In the genomic region with DNA sequence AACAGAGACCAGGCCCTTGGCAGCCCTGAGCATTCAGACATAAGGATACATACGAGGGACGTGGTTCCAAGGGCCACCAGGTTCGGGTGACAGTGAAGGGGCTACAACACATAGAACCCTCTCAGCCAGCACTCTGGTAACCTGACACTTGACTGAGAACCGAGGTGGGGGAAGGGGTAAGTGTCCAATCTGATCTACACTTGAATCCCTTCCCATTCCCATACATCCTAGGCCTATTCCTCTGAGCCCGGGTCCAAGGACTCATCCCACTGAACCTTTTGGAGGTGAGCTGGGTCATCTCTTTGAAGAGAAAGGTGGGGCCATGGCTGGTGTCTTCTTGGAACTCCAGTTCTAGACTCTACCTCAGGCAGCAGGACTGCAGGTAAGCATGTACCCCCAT, we compare ENCODE assay signal across 8 mouse cellular contexts. TPM values are rescaled to one million over a fixed set of nuclear protein-coding genes. Genes with fewer than 3 reads are reported as not detected.
A peak's percentile ranks its signal among the peaks of the same experiment; 100 is the strongest.
DNase-seq lines count a peak whose midpoint lies in the region; ATAC-seq and TF ChIP-seq lines count a peak whose summit lies in the region.
"Had no signal": no experiment of that assay in that cellular context is flagged by ENCODE, and none has a peak within 500 bp of the region (broad histone marks: within the 10 kb centered on the region; RNA-seq: fewer than 3 reads in every experiment).

No protein-coding gene starts in this region.

- no peaks in the 10 kb centered on the region for H3K9me3 ChIP-seq in kidney, postnatal 0 days (replicated peaks; ENCODE audit: low read length)
- H3K9me3 ChIP-seq in embryonic facial prominence, embryonic 12.5 days = no peaks in the 10 kb centered on the region
- H3K9me3 ChIP-seq in hindbrain, embryonic 15.5 days = no peaks in the 10 kb centered on the region
- no peaks in the 10 kb centered on the region for H3K9me3 ChIP-seq in neural tube, embryonic 12.5 days

- H3K4me3 ChIP-seq in kidney, postnatal 0 days (replicated peaks; ENCODE audit: low read depth, low read length) = 0 out of 2 replicates have a peak overlapping the region, but pooled peaks have one; percentile 24
- H3K4me3 ChIP-seq in embryonic facial prominence, embryonic 12.5 days = peak overlapping the region; percentile 31; the same call in 1 of the 2 replicates
- H3K4me3 ChIP-seq in hindbrain, embryonic 15.5 days = peak overlapping the region; percentile 43
- H3K4me3 ChIP-seq in neural tube, embryonic 12.5 days = 0 out of 2 replicates have a peak overlapping the region, but pooled peaks have one; percentile 39

- no peak for TF ChIP-seq CTCF in kidney, postnatal 0 days (IDR thresholded peaks at IDR 0.05; ENCODE audit: low read depth)

- H3K27me3 ChIP-seq in kidney, postnatal 0 days (ENCODE audit: insufficient read depth, low read length) = peaks cover 20% of the 10 kb centered on the region
- peaks cover 48% of the 10 kb centered on the region for H3K27me3 ChIP-seq in embryonic facial prominence, embryonic 12.5 days
- H3K27me3 ChIP-seq in hindbrain, embryonic 15.5 days = peaks cover 56% of the 10 kb centered on the region
- H3K27me3 ChIP-seq in neural tube, embryonic 12.5 days (replicated peaks) = peaks cover 35% of the 10 kb centered on the region

- no peaks in the 10 kb centered on the region for H3K36me3 ChIP-seq in kidney, postnatal 0 days (ENCODE audit: insufficient read depth, low read length)
- H3K36me3 ChIP-seq in embryonic facial prominence, embryonic 12.5 days = no peaks in the 10 kb centered on the region
- no peaks in the 10 kb centered on the region for H3K36me3 ChIP-seq in hindbrain, embryonic 15.5 days
- H3K36me3 ChIP-seq in neural tube, embryonic 12.5 days = no peaks in the 10 kb centered on the region

- H3K9ac ChIP-seq in kidney, postnatal 0 days (ENCODE audit: low read depth, low read length) = no peak overlapping the region
- H3K9ac ChIP-seq in embryonic facial prominence, embryonic 12.5 days = no peak overlapping the region
- H3K9ac ChIP-seq in hindbrain, embryonic 15.5 days = no peak overlapping the region
- no peak overlapping the region for H3K9ac ChIP-seq in neural tube, embryonic 12.5 days

- no peak overlapping the region for H3K4me2 ChIP-seq in kidney, postnatal 0 days (ENCODE audit: low read length)
- H3K4me2 ChIP-seq in embryonic facial prominence, embryonic 12.5 days (replicated peaks) = peak overlapping the region; percentile 63; the same call in 1 of the 2 replicates
- peak overlapping the region; percentile 96 for H3K4me2 ChIP-seq in hindbrain, embryonic 15.5 days
- H3K4me2 ChIP-seq in neural tube, embryonic 12.5 days (replicated peaks) = peak overlapping the region; percentile 78

- no peak for ATAC-seq in kidney, postnatal 0 days (replicated peaks; ENCODE audit: low FRiP score, low read depth)
- no peak for ATAC-seq in embryonic facial prominence, embryonic 12.5 days (ENCODE audit: insufficient number of reproducible peaks, insufficient read depth, low FRiP score, low TSS enrichment)
- no peak for ATAC-seq in hindbrain, embryonic 15.5 days (ENCODE audit: low FRiP score, low read depth)
- ATAC-seq in neural tube, embryonic 12.5 days (ENCODE audit: low FRiP score, low read depth) = no peak

- 20% methylated on average over 5 of the region's 5 CpGs for whole genome bisulfite sequencing in kidney, postnatal 0 days
- 13% methylated on average over 5 of the region's 5 CpGs for WGBS in embryonic facial prominence, embryonic 12.5 days
- WGBS in hindbrain, embryonic 15.5 days = 33% methylated on average over 5 of the region's 5 CpGs
- WGBS in neural tube, embryonic 12.5 days = 20% methylated on average over 5 of the region's 5 CpGs

- no peak for DNase-seq in kidney, postnatal 0 days (ENCODE audit: low spot score)
- DNase-seq in kidney, postnatal 10 days = no peak
- no peak for DNase-seq in retina, embryonic 14.5 days (ENCODE audit: low spot score)
- DNase-seq in layer of hippocampus, adult 9-11 months = no peak

- no peak overlapping the region for H3K27ac ChIP-seq in kidney, postnatal 0 days
- no peak overlapping the region for H3K27ac ChIP-seq in embryonic facial prominence, embryonic 12.5 days
- H3K27ac ChIP-seq in hindbrain, embryonic 15.5 days (replicated peaks) = no peak overlapping the region
- no peak overlapping the region for H3K27ac ChIP-seq in neural tube, embryonic 12.5 days
- H3K27ac ChIP-seq: macrophage had no signal

- H3K4me1 ChIP-seq in kidney, postnatal 0 days (replicated peaks; ENCODE audit: insufficient read depth, low read length) = no peaks in the 10 kb centered on the region
- peaks cover 4% of the 10 kb centered on the region; the same call in 1 of the 2 replicates for H3K4me1 ChIP-seq in embryonic facial prominence, embryonic 12.5 days
- peaks cover 9% of the 10 kb centered on the region for H3K4me1 ChIP-seq in hindbrain, embryonic 15.5 days (replicated peaks)
- peaks cover 6% of the 10 kb centered on the region for H3K4me1 ChIP-seq in neural tube, embryonic 12.5 days

RNA-seq across cellular contexts. Expression of a gene that starts 0.6 kb away (rescaled TPM):
- polyA plus RNA-seq in kidney, postnatal 0 days (2015; fragmentation: Nextera tagmentation; extraction: Ambion mirVana) = 9.1 and 11.4 TPM in 2 replicates
- 3.6 and 3.7 TPM in 2 replicates for polyA plus RNA-seq in embryonic facial prominence, embryonic 12.5 days (2016; fragmentation: Nextera tagmentation; extraction: Ambion mirVana)
- polyA plus RNA-seq in hindbrain, embryonic 15.5 days (2015; fragmentation: Nextera tagmentation; extraction: Ambion mirVana) = 13.4 and 16.9 TPM in 2 replicates
- 8.0 and 10.1 TPM in 2 replicates for polyA plus RNA-seq in neural tube, embryonic 12.5 days (2016; fragmentation: Nextera tagmentation; extraction: Ambion mirVana)

RNA-seq across cellular contexts. Expression of a gene that starts 9.3 kb away (rescaled TPM):
- polyA plus RNA-seq in kidney, postnatal 0 days (2015; fragmentation: Nextera tagmentation; extraction: Ambion mirVana) = 0.23 and 0.33 TPM in 2 replicates
- polyA plus RNA-seq in embryonic facial prominence, embryonic 12.5 days (2016; fragmentation: Nextera tagmentation; extraction: Ambion mirVana) = 1.4 and 2.0 TPM in 2 replicates
- polyA plus RNA-seq in hindbrain, embryonic 15.5 days (2015; fragmentation: Nextera tagmentation; extraction: Ambion mirVana) = 3.5 and 4.0 TPM in 2 replicates
- polyA plus RNA-seq in neural tube, embryonic 12.5 days (2016; fragmentation: Nextera tagmentation; extraction: Ambion mirVana) = 2.1 and 2.2 TPM in 2 replicates

RNA-seq across cellular contexts. Expression of a gene that starts 39.2 kb away (rescaled TPM):
- polyA plus RNA-seq in kidney, postnatal 0 days (2015; fragmentation: Nextera tagmentation; extraction: Ambion mirVana) = 32.6 TPM in 2 replicates
- polyA plus RNA-seq in embryonic facial prominence, embryonic 12.5 days (2016; fragmentation: Nextera tagmentation; extraction: Ambion mirVana) = 23.8 and 24.4 TPM in 2 replicates
- polyA plus RNA-seq in hindbrain, embryonic 15.5 days (2015; fragmentation: Nextera tagmentation; extraction: Ambion mirVana) = 20.8 and 21.3 TPM in 2 replicates
- polyA plus RNA-seq in neural tube, embryonic 12.5 days (2016; fragmentation: Nextera tagmentation; extraction: Ambion mirVana) = 18.4 and 20.2 TPM in 2 replicates
